Mouse (Mus musculus): ENCODE measurements at regions not wholly inside any gene's neighbourhood (a gene's known extent, or its start where the extent isn't known, plus 50 kb on each side); places are given as distances from the start of the nearest gene placed in this dataset.

GRCm38 (mm10) chr4:135632443-135632842 lies 53.6 kb upstream of the Ifnlr1 start:
- no peak for DNase-seq (ENCODE audit: low read depth, low spot score)

- DNase-seq (ENCODE audit: low read depth, low spot score): no peak
Measured at GRCm38 (mm10) chr4:135629793-135630569, 56.1 kb upstream of the Ifnlr1 start.

GRCm38 (mm10) chr4:135626461-135626860 lies 53.0 kb upstream of the Grhl3 start:
- no peak for DNase-seq (ENCODE audit: low read depth, low spot score)

GRCm38 (mm10) chr4:135623121-135623707 lies 49.8 kb upstream of the Grhl3 start:
- peak; percentile 49 for DNase-seq (ENCODE audit: low read depth, low spot score)

Measured in brain, adult 2 months (tissue).